Mouse (Mus musculus) mesoderm, embryonic 11.5 days (tissue): ENCODE results near the gene Tspan17.

Source experiments
- DNase-seq: peaks from one replicate; pipeline ENCODE4 v3.0.0-alpha.2; 2012; ENCODE audit warnings: low read depth, low spot score

Tspan17 gene

DNA sequence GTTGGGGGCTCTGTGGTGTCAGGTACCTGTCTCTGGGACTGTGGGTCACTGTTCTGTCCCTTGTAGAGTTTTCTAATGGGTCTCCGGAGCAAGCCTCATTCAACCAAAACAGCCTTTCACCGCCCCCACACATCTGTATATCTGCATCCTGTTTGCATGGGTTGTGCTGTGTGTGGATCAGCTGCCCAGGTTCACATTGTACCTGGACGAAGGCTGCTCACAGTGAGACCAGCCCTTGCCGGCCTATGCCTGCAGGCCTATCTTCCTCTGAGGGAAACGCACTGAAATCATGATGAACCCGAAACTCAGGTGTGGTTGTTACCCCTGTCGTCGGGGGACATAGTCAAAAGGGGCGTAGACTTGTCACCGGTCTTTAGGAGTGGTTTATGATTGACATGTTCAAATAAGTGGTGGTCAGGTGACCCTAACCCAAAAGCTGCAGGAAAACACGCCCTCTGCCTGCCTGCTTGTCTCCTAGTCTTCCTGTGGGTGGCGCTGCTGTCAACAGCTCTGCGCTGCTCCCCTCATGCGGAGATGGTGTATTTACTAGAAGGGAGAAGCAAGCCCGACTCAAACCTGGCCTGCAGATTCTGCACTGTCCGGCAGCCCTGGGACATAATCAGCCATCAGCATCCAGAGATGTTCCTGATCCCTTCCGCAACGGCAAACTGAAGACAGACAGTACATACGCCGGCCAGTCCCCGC is 16.1 kb downstream of the Tspan17 start:
- peak; percentile 49 for DNase-seq

GRCm38 (mm10) chr13:54806434-54806976 is 17.3 kb downstream of the Tspan17 start:
- DNase-seq, result peak; percentile 54

- DNase-seq, result no peak
Observed at GRCm38 (mm10) chr13:54808067-54808466, 18.9 kb downstream of the Tspan17 start.

DNA sequence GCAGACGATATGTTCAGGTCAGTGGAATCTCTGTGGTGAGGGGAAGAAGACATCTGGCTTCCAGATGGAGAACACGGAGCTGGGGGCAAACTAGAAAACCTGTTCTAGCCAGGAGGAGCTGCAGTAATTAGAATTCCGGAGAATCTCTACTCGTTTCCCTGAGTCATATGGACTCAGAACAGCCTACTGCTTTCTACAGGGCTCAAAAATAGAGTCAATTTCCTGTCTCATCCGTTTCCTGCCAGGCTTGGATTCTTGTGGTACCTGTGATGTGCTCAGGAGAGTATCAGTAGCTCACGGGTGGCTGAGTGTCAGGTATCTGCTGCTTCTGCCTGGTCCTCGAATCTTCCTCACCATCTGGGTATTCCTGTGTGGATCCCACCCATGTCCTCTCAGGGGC is 22.3 kb downstream of the Tspan17 start:
- DNase-seq, result peak; percentile 56

GRCm38 (mm10) chr13:54813381-54813780 is 24.2 kb downstream of the Tspan17 start:
- DNase-seq, result no peak

DNA sequence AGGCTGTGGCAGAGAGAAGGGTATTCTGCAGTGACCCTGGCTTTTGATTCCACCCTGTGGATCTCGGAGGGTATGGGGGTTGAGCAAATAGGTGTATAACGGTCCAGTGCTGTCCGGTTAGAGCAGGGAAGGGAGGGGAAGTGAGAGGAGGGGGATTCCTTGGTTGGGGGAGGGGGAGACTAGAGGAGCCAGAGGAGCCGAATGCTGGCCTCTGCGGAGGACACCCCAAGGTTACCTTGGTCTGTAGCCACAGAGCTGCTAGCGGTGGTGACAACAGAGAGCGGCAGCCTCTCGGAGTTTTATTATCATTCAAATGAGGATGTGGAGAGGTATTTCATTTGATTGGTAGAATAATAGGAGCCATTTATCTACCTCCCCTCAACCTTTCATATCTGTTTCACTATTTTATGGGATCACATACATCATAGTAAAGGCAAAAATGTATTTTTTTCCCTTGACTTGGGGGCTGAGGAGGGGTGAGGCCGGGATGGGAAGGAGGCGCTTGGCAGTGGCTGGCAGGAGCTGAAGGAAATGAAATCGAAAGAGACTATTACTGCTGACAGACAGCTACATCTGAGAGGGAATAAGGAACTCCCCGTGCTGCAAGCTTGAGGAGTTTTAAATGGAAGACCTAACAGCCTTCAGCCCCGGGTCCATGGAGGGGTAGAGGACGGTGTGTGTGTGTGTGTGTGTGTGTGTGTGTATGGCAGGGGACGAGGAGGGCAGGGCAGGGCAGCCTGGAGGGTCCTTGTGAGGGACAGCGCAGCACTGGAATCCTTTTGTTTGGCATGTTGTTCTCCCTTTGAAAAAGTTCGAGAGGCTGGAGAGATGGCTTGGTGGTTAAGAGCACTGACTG is 29.4 kb downstream of the Tspan17 start:
- DNase-seq, result no peak

DNA sequence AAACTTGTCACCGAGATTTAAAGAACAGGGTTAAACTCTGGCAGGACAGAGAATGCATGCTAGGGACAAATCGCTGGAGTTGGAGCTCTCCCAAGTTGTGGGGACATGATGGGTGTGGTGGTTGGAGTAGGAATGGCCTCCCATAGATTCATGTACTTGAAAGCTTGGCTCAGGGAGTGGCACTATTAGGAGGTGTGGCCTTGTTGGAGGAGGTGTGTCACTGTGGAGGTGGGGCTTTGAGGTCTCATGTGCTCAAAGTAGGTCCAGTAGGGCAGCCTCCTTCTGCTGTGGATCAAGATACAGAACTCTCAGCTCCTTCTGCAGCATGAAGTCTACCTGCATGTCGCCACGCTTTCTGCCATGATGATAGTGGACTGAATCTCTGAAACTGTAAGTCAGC is 31.9 kb downstream of the Tspan17 start:
- DNase-seq, result no peak

GRCm38 (mm10) chr13:54821931-54822330 is 32.8 kb downstream of the Tspan17 start:
- no peak for DNase-seq

DNA sequence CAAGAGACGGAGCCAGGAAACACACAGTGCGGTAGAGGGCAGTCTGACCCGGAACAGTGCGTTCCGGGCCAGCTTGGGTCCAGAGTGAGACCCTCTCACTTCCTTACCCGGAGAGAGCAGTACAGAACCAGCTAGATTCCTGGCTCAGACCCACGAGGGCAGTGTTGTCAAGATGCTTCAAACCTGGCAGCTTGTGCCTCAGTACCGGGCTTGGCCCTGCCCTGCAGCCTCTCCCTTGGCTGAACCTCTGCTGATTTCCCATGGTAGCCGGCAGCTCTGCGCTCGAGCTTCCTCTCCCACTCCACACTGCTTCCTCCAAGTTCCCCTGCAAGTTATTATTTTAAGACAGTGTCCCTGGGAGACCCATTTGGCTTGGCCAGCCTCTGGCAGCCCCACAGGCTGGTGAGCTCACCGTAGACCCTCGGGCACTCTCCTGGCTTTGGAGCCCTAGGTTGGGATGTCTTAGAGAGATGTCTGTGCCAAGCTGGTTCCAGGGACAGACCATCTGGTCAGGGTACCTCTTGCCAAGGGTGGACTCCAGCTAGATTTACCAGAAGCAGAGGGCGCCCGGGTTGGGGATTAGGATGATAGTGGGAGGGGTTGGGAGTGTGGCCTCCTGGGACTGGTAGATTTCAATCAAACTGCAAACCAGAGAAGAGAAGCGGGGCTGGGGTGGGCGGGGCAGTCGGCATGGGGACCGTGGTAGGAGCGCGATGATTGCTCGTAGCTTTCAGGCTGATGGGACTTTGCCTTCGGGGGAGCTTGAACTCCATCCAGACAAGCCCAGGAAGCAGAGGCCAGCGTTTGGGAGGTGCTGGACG is 35.1 kb downstream of the Tspan17 start:
- DNase-seq, result no peak

DNA sequence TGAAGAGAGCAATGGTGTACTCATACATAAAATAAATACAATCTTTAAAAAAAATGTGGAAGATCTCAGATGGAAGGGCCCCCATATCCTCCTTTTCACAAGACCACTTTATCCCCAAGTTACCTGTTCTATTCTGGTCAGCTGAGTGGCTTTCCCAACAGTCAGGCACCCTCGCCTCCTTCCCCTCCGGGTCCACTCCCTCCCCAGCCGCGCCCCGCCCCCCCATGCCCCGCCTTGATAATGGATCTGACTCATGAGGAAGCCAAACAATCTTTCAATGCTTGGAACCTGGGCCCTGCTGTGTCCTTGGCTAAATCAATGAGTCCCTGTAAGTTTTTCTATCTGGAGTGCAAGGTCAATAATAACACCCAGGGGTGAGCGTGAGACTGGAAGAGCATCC is 38.8 kb downstream of the Tspan17 start:
- no peak for DNase-seq

DNA sequence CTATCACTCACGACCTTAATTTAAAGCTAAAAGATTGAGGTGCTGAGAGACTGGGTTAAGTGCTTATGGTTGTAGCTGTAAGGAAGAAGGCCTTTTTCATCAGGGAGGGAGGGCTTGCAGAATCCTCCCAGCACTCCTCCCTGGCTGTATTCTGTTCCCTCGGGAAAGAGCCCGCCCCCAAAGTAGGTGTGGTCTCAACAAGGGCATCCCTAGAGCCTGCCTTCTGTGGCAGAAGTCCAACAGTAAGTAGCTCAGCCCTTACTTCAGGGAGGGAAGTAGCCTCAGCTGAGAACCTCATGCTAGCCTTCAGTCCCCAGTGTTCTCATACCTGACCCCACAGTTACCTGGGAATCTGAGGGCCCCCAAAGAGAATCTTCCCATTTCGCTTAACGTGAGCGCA is 39.3 kb downstream of the Tspan17 start:
- DNase-seq, result no peak

DNA sequence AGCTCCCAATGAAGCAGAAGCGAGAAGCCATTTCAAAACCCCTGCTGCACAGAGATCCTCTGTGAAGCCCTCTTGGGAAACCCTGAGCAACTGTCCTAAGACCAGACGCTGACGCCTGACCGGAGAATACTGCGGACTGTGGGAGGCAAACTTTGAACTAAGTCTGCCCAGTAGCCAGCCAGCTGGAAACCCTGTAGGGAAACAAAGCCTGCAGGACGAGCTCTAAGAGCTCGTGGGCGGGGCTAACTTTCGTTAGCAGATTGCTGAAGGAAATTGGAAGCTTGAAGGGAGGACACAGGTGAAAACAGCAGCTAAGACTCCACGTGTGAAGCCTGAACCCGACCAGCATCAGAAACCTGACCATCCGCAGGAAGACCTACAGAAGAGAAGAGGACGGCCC is 40.3 kb downstream of the Tspan17 start:
- no peak for DNase-seq

DNA sequence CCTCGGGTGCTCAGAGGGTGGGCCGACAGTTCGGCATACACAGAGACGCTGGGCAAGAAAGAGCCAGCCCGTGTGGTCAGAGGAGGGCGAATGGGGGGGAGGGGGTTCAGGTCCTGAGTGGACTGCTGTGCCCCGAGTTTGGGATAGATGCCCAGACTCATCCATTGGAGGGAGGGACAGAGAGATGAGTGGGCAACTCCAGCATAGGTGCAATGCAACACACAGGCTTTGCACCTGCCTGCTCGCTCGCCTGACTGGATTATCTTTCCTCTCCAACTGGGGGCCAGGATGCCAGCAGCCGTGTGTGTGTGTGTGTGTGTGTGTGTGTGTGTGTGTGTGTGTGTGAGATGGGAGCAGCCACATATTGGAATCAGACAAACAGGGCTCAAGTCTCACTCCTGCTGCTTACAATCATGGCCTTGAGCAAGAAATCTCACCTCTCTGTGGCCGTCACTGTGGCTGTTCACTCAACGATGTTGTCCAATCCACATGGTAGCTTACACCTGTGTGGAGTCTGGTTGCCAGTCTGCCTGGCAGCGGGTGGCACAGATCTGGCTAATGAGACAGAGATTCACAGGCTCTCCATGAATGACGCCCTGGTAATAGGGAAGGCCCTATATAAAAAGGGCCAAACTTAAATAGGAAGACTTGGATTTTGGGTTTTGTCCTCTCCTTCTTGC is 47.3 kb downstream of the Tspan17 start:
- no peak for DNase-seq

GRCm38 (mm10) chr13:54837061-54837460 is 47.9 kb downstream of the Tspan17 start:
- DNase-seq, result no peak

DNA sequence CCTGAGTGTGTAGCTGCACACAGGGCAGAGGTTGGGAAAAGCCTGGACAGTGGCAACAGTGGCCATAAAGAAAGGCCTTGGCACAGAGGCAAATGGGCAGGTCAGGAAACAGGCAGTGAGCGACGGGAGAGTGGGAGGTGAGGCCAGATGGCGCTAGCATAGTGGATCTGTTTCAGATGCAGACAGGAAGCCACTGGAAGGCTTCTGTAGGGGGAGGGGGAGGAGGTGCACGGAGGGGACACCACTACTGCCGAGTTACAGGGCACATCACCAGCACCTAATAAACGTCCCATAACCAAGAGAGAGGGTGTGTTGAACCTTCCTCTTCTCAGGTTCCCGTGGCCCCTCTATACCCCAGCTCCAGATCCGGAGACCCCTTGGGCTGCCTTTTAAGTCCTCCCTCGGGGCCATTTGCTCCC is 48.3 kb downstream of the Tspan17 start:
- peak; percentile 48 for DNase-seq

DNA sequence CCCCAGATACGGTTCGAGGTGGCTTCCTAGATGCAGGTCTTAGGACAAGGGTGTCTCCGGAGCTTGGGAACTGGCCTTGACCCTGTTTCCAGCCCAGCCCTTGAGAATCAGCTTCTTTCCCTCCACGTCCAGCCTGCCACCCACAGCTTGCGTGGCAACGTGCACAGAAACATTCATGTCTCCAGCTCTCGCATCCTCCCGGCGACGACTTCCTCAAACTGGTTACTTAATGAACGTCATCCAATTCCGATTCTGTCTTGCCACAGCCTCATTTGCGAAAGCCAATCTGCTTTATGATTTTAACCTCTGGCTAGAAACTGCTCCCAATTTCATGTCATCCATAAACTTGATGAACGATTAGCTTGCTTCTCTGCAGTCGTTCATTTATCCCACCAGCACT is 49.4 kb downstream of the Tspan17 start:
- no peak for DNase-seq

DNA sequence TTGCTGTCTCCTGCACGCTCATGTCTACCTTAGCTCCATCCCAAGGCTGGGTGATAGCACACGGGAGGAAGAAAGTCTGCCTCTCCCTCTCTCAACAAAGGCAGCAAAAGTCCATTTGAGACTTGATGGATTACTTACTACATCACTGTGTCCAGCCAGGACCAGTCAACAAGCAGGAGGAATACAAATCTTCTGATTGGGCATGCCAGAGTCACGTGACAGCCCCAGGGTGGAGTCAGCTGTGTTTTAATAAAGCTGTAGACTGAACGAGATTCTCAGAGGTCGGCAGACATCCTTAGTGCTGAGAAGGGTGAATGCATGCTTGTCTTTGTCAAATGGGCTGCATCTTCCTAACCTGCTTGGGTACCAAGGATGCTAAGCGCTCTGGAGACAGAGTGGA is 50.0 kb downstream of the Tspan17 start:
- no peak for DNase-seq

GRCm38 (mm10) chr13:54844579-54844978 is 55.4 kb downstream of the Tspan17 start:
- DNase-seq, result no peak
